ENCODE assay signal across 23 mouse cellular contexts in the genomic region with DNA sequence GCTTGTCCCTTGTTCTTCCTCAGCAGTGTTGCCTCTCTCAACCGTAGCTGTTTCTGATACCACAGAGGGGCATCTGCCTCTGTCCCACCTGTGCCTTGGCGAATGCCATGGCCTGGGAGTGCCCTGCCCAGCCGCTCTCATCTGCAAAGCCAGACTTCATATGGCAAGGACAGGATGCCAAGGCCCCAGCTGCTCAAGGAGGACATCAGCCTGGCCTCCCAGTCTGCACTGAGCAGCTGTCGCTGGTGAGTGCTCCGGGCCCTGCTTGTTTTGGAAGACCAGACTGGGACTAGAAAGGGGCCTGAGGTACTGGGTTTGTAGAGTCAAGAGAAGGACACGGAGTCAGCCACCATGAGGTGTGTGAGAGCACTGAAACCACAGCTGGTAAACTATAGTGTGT.
"Had no signal": no experiment of that assay in that cellular context is flagged by ENCODE, and none has a peak within 500 bp of the region (broad histone marks: within the 10 kb centered on the region; RNA-seq: fewer than 3 reads in every experiment).

No protein-coding gene starts in this region.

- ATAC-seq: liver, postnatal 0 days; lung, postnatal 0 days; midbrain, embryonic 16.5 days had no signal

- H3K27me3 ChIP-seq: limb, embryonic 12.5 days; limb, embryonic 15.5 days; midbrain, embryonic 12.5 days; neural tube, embryonic 12.5 days; neural tube, embryonic 15.5 days had no signal

- H3K4me3 ChIP-seq: layer of hippocampus, adult 2 months; limb, embryonic 12.5 days; limb, embryonic 15.5 days; midbrain, embryonic 12.5 days; neural tube, embryonic 12.5 days; neural tube, embryonic 15.5 days had no signal

- H3K27ac ChIP-seq: kidney, postnatal 0 days; limb, embryonic 12.5 days; limb, embryonic 15.5 days; liver, embryonic 14.5 days; macrophage; midbrain, embryonic 12.5 days; neural tube, embryonic 12.5 days; neural tube, embryonic 15.5 days; stomach, postnatal 0 days had no signal

- H3K4me2 ChIP-seq: limb, embryonic 12.5 days; limb, embryonic 15.5 days; liver, embryonic 11.5 days; lung, embryonic 14.5 days; midbrain, embryonic 12.5 days; neural tube, embryonic 12.5 days; neural tube, embryonic 15.5 days had no signal

- DNase-seq: kidney, postnatal 25 days; layer of hippocampus, adult 9-11 months; liver, postnatal 0 days; lung, embryonic 14.5 days; right cerebral cortex, adult 18-20 months; right cerebral cortex, postnatal 14 days; right cerebral cortex, postnatal 4 days; thymus, adult 2 months; thymus, postnatal 14 days; thymus, postnatal 4 days had no signal

- H3K9ac ChIP-seq: limb, embryonic 12.5 days; limb, embryonic 15.5 days; liver, embryonic 14.5 days; liver, postnatal 0 days; lung, embryonic 14.5 days; midbrain, embryonic 12.5 days; neural tube, embryonic 12.5 days; neural tube, embryonic 15.5 days had no signal

- H3K9me3 ChIP-seq: limb, embryonic 12.5 days; limb, embryonic 15.5 days; midbrain, embryonic 12.5 days; neural tube, embryonic 12.5 days; neural tube, embryonic 15.5 days had no signal
